Mouse (Mus musculus) CD8-positive naive resting alpha-beta T cell, adult 57 days (primary cell): ENCODE results near the gene Ciita. TPM values are rescaled to one million over a fixed set of nuclear protein-coding genes. Genes with fewer than 3 reads are reported as not detected.

Experiments
- total RNA-seq: library from RNA; stranded (reverse); gene quantifications from one replicate; pipeline ENCODE4 v1.2.4, GENCODE M21; 2023

Ciita gene
- 23.7 TPM for total RNA-seq

DNA sequence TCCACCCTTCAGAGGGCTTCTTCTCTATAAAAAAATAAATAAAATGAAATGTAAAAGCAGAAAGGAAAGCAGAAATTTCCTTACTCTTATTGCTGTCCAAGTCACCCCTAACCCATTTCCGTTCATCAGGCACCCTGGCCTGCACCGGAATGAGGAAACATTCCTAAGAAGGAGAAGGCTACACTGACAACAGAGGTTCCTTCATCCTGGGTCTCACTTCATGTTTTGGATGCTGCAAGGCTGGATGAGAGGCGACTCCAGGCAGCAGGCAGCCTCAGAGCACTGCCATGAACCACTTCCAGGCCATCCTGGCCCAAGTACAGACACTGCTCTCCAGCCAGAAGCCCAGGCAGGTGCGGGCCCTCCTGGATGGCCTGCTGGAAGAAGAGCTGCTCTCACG, at the start of gene Ciita:
TSS of gene Ciita (plus strand) at position 203 of the 400 bp plus-strand sequence.

DNA sequence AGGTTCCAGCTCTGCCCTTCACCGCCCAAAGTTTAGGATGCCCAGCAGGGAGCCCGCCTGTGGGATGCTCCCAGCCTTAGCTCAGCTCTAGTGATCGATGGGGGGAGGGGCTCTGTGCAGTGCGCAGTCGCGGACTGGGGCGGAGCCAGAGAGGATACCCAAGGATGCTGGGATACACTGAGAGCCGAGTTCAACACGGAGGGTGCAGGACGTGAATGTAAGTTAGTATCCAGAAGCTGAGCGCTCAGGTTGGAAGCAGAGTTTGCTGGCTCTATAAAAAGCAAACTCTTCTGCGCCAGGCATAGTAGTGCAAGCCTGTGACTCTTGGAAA, 32.6 kb upstream of the Ciita start, which contains the start of gene Tvp23a:
TSS of gene Tvp23a (minus strand) at position 99 of the 331 bp plus-strand sequence.

DNA sequence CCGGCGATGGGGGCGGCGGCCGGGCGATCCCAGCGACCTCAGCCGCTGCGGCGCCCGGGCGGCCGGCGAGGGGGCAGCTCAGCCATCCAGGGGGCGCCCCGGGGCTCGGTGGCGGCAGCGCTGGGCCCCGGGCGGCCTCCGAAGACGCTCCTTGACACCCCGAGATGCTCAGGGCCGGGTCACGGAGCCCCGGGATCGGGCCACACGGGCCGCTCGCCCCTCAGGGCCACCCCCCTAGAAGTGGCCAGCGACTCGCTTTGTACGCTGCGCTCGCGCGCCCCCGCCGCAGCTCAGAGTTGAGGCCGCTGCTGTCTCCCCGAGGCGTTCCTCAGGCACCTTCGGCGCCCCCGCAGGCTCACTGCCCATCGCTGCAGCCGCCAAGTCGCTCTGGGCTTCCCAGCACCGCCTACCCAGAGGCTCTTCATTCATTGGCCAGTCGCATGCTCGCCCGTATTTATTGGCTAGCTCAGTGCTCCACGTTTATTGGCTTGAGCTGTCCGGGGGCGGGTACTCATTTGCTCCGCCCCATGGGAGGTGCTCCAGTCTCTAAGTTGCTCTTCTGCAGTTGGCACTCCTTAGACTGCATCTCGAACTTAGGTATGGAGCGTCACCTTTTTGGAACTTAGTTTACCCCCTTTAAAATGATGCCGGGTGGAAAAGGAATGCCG, 63.0 kb downstream of the Ciita start, which contains the start of gene Dexi:
TSS of gene Dexi (minus strand) at position 357 of the 668 bp plus-strand sequence.

DNA sequence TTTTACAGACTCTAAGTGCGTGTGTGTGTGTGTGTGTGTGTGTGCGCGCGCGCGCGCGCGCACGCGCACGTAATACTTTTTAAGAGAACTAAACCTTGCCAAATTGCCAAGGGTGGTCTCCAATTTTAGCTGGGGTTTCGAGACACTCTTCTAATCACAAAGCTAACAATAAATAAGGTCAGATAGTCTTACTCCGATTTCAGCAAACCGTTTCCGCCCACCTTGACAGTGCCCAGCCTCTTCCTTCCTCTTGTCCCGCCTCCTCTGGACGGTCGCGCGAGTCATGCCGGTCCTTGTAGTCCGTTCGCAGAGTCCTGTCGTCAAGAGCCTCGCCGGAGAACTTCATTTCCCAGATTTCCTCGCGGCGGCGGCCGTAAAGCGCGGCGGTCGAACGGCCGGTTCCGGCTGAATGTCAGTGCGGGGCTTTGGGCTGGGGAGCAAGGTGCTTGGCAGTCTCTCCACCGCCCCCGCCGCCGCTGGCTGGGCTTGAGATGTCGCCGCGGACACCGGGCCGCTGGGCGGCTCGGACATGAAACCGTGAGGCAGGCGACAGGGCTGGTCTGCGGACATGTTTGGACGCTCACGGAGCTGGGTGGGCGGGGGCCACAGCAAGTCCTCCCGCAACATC, 65.2 kb downstream of the Ciita start, which contains the start of gene Clec16a:
TSS of gene Clec16a (plus strand) at position 345 of the 628 bp plus-strand sequence.

Other genes with a start within 250 kb of the Ciita start
- not detected for gene Emp2, start 166.1 kb upstream of the Ciita start, total RNA-seq
- gene Tekt5, start 84.6 kb upstream of the Ciita start, total RNA-seq: not detected
- gene Nubp1, start 68.1 kb upstream of the Ciita start, total RNA-seq: 39.3 TPM
- gene Tvp23a, start 32.7 kb upstream of the Ciita start, total RNA-seq: not detected
- gene Dexi, start 63.0 kb downstream of the Ciita start, total RNA-seq: 19.5 TPM
- 31.7 TPM for gene Clec16a, start 65.3 kb downstream of the Ciita start, total RNA-seq